Mouse (Mus musculus): ENCODE data around the gene Col18a1. TPM values are rescaled to one million over a fixed set of nuclear protein-coding genes. Genes with fewer than 3 reads are reported as not detected.

The Col18a1 gene
- total RNA-seq, 2 experiments from 2014 or later = 3.2 to 4.8 TPM

GRCm38 (mm10) chr10:77035487-77035886 lies 130.9 kb downstream of the Col18a1 start:
- peak overlapping the region; percentile 88 for H3K27ac ChIP-seq
- peak; percentile 43 to 58 for DNase-seq (ENCODE audit: low spot score in 2 of 2)
- H3K4me3 ChIP-seq = peak overlapping the region; percentile 15; the same call in 1 of the 2 replicates
- TF ChIP-seq CTCF (conservative IDR thresholded peaks at IDR 0.05) = no peak

GRCm38 (mm10) chr10:77033323-77034025 lies 132.9 kb downstream of the Col18a1 start:
- no peak for TF ChIP-seq CTCF (conservative IDR thresholded peaks at IDR 0.05)
- peak; percentile 44 to 57 for DNase-seq (ENCODE audit: low spot score in 2 of 2)
- peak overlapping the region; percentile 88 for H3K27ac ChIP-seq

GRCm38 (mm10) chr10:77032591-77033322 lies 133.6 kb downstream of the Col18a1 start:
- TF ChIP-seq CTCF (conservative IDR thresholded peaks at IDR 0.05) = peak; percentile 26
- H3K27ac ChIP-seq = peak overlapping the region; percentile 88
- H3K4me3 ChIP-seq = peak overlapping the region; percentile 76
- peak; percentile 94 to 95 for DNase-seq (ENCODE audit: low spot score in 2 of 2)

More at GRCm38 (mm10) chr10:77033323-77034025, 132.9 kb downstream of the Col18a1 start:
- peak overlapping the region; percentile 76 for H3K4me3 ChIP-seq

GRCm38 (mm10) chr10:77031768-77032375 lies 134.5 kb downstream of the Col18a1 start, which contains the start of gene Slc19a1:
Gene Slc19a1, plus strand, starts transcription at chr10:77032241.
- no peak for DNase-seq (ENCODE audit: low spot score in 2 of 2)
- TF ChIP-seq CTCF (conservative IDR thresholded peaks at IDR 0.05) = no peak
- Histone ChIP-seq H3K27ac (peak within 1 kb of the TSS; percentile 88), H3K4me3 (peak within 1 kb of the TSS; percentile 76)

- no peak overlapping the region for H3K27ac ChIP-seq
- no peak for TF ChIP-seq CTCF (conservative IDR thresholded peaks at IDR 0.05)
- H3K4me3 ChIP-seq = no peak overlapping the region
- DNase-seq (ENCODE audit: low spot score in 2 of 2) = no peak
Measured at GRCm38 (mm10) chr10:77030666-77031065, 135.7 kb downstream of the Col18a1 start.

GRCm38 (mm10) chr10:77029761-77030160 lies 136.6 kb downstream of the Col18a1 start:
- Histone ChIP-seq H3K27ac (no peak overlapping the region), H3K4me3 (no peak overlapping the region)
- no peak for TF ChIP-seq CTCF (conservative IDR thresholded peaks at IDR 0.05)
- no peak for DNase-seq (ENCODE audit: low spot score in 2 of 2)

GRCm38 (mm10) chr10:77028782-77029296 lies 137.5 kb downstream of the Col18a1 start:
- H3K27ac ChIP-seq = no peak overlapping the region
- H3K4me3 ChIP-seq = no peak overlapping the region
- TF ChIP-seq CTCF (conservative IDR thresholded peaks at IDR 0.05) = no peak
- DNase-seq (ENCODE audit: low spot score in 2 of 2) = no peak

- no peak for DNase-seq (ENCODE audit: low spot score in 2 of 2)
- no peak for TF ChIP-seq CTCF (conservative IDR thresholded peaks at IDR 0.05)
- no peak overlapping the region for H3K4me3 ChIP-seq
- H3K27ac ChIP-seq = no peak overlapping the region
Measured at GRCm38 (mm10) chr10:77026944-77027343, 139.4 kb downstream of the Col18a1 start.

- Histone ChIP-seq H3K4me3 (no peak overlapping the region), H3K27ac (no peak overlapping the region)
- DNase-seq (ENCODE audit: low spot score in 2 of 2) = no peak
- TF ChIP-seq CTCF (conservative IDR thresholded peaks at IDR 0.05) = no peak
Measured at GRCm38 (mm10) chr10:77024231-77024630, 142.1 kb downstream of the Col18a1 start.

- Histone ChIP-seq H3K4me3 (no peak overlapping the region), H3K27ac (no peak overlapping the region)
- no peak for TF ChIP-seq CTCF (conservative IDR thresholded peaks at IDR 0.05)
- no peak for DNase-seq (ENCODE audit: low spot score in 2 of 2)
Measured at GRCm38 (mm10) chr10:77022301-77023130, 143.8 kb downstream of the Col18a1 start.

- H3K4me3 ChIP-seq = peak overlapping the region; percentile 57
- peak; percentile 99 for TF ChIP-seq CTCF (conservative IDR thresholded peaks at IDR 0.05)
- peak; percentile 83 to 89 for DNase-seq (ENCODE audit: low spot score in 2 of 2)
- peak overlapping the region; percentile 81 for H3K27ac ChIP-seq
Measured at GRCm38 (mm10) chr10:77021399-77022052, 144.8 kb downstream of the Col18a1 start.

GRCm38 (mm10) chr10:77017662-77018061 lies 148.7 kb downstream of the Col18a1 start:
- 0 out of 2 replicates have a peak, but pooled peaks have one; percentile 13 for TF ChIP-seq CTCF (conservative IDR thresholded peaks at IDR 0.05)
- Histone ChIP-seq H3K27ac (no peak overlapping the region), H3K4me3 (no peak overlapping the region)
- DNase-seq (ENCODE audit: low spot score in 2 of 2) = no peak
